Mouse (Mus musculus): ENCODE measurements around the gene Mrpl45. TPM values are rescaled to one million over a fixed set of nuclear protein-coding genes. Genes with fewer than 3 reads are reported as not detected.

Gene Mrpl45
- total RNA-seq, 2 experiments from 2014 or later, result 25.7 to 26.6 TPM

- no peak for ATAC-seq (replicated peaks; ENCODE audit: poor library complexity, severe bottlenecking)
These were observed 39.7 kb downstream of the Mrpl45 start for GRCm38 (mm10) chr11:97355247-97355646.

GRCm38 (mm10) chr11:97357663-97358062 lies 42.1 kb downstream of the Mrpl45 start:
- ATAC-seq (replicated peaks; ENCODE audit: poor library complexity, severe bottlenecking), result peak; percentile 54

- ATAC-seq (replicated peaks; ENCODE audit: poor library complexity, severe bottlenecking), result peak; percentile 95
These were observed 46.6 kb downstream of the Mrpl45 start, which contains the start of gene Socs7 for GRCm38 (mm10) chr11:97361948-97362648. Gene Socs7 (plus strand): TSS chr11:97362551.

GRCm38 (mm10) chr11:97362649-97362942 lies 47.1 kb downstream of the Mrpl45 start:
- no peak for ATAC-seq (replicated peaks; ENCODE audit: poor library complexity, severe bottlenecking)

- ATAC-seq (replicated peaks; ENCODE audit: poor library complexity, severe bottlenecking), result peak; percentile 46
These were observed 47.6 kb downstream of the Mrpl45 start for GRCm38 (mm10) chr11:97362943-97363643.

GRCm38 (mm10) chr11:97363644-97363995 lies 48.1 kb downstream of the Mrpl45 start:
- ATAC-seq (replicated peaks; ENCODE audit: poor library complexity, severe bottlenecking), result no peak

- ATAC-seq (replicated peaks; ENCODE audit: poor library complexity, severe bottlenecking), result no peak
These were observed 50.0 kb downstream of the Mrpl45 start for GRCm38 (mm10) chr11:97365556-97365955.

GRCm38 (mm10) chr11:97368501-97368900 lies 53.0 kb downstream of the Mrpl45 start:
- no peak for ATAC-seq (replicated peaks; ENCODE audit: poor library complexity, severe bottlenecking)

- ATAC-seq (replicated peaks; ENCODE audit: poor library complexity, severe bottlenecking), result no peak
These were observed 55.0 kb downstream of the Mrpl45 start for GRCm38 (mm10) chr11:97370329-97371091.

- no peak for ATAC-seq (replicated peaks; ENCODE audit: poor library complexity, severe bottlenecking)
These were observed 56.8 kb downstream of the Mrpl45 start for GRCm38 (mm10) chr11:97372159-97372864.

GRCm38 (mm10) chr11:97373402-97373801 lies 57.9 kb downstream of the Mrpl45 start:
- no peak for ATAC-seq (replicated peaks; ENCODE audit: poor library complexity, severe bottlenecking)

Other genes with a start within 250 kb of the Mrpl45 start
- gene Tbx21, start 200.4 kb upstream of the Mrpl45 start, total RNA-seq (2014; fragmentation: Nextera tagmentation), result not detected in 2 replicates
- gene Tbx21, start 200.4 kb upstream of the Mrpl45 start, total RNA-seq (2017), result 0.26 TPM in 1 of 2 replicates, not detected in the other
- gene Tbkbp1, start 164.2 kb upstream of the Mrpl45 start, total RNA-seq (2014; fragmentation: Nextera tagmentation), result 8.0 and 8.5 TPM in 2 replicates
- gene Tbkbp1, start 164.2 kb upstream of the Mrpl45 start, total RNA-seq (2017), result 1.1 and 6.6 TPM in 2 replicates
- 165 and 169 TPM in 2 replicates for gene Kpnb1, start 127.8 kb upstream of the Mrpl45 start, total RNA-seq (2014; fragmentation: Nextera tagmentation)
- 300 and 382 TPM in 2 replicates for gene Kpnb1, start 127.8 kb upstream of the Mrpl45 start, total RNA-seq (2017)
- 46.9 and 69.3 TPM in 2 replicates for gene Npepps, start 35.1 kb upstream of the Mrpl45 start, total RNA-seq (2014; fragmentation: Nextera tagmentation)
- 21.6 and 31.3 TPM in 2 replicates for gene Npepps, start 35.1 kb upstream of the Mrpl45 start, total RNA-seq (2017)
- 0.71 TPM in 1 of 2 replicates, not detected in the other for gene Gpr179, start 36.4 kb downstream of the Mrpl45 start, total RNA-seq (2014; fragmentation: Nextera tagmentation)
- 0.10 and 0.17 TPM in 2 replicates for gene Gpr179, start 36.4 kb downstream of the Mrpl45 start, total RNA-seq (2017)
- gene Socs7, start 46.8 kb downstream of the Mrpl45 start, total RNA-seq (2014; fragmentation: Nextera tagmentation), result 5.5 and 6.3 TPM in 2 replicates
- 7.9 and 9.5 TPM in 2 replicates for gene Socs7, start 46.8 kb downstream of the Mrpl45 start, total RNA-seq (2017)
- gene Arhgap23, start 99.8 kb downstream of the Mrpl45 start, total RNA-seq (2014; fragmentation: Nextera tagmentation), result 9.7 and 13.0 TPM in 2 replicates
- gene Arhgap23, start 99.8 kb downstream of the Mrpl45 start, total RNA-seq (2017), result 3.4 and 4.0 TPM in 2 replicates
- gene 4933428G20Rik, start 184.6 kb downstream of the Mrpl45 start, total RNA-seq (2014; fragmentation: Nextera tagmentation), result not detected in 2 replicates
- gene 4933428G20Rik, start 184.6 kb downstream of the Mrpl45 start, total RNA-seq (2017), result 0.22 TPM in 1 of 2 replicates, not detected in the other